Mouse (Mus musculus) neutrophil, adult 65 days (primary cell): Measurements from ENCODE around the gene Adamtsl3. TPM values are rescaled to one million over a fixed set of nuclear protein-coding genes. Genes with fewer than 3 reads are reported as not detected.

Source experiments
- total RNA-seq: library from RNA; stranded (reverse); gene quantifications from 2 replicates; pipeline ENCODE4 v1.2.4, GENCODE M21; 2023

Gene Adamtsl3
- 0.70 and 1.0 TPM in 2 replicates for total RNA-seq

GRCm38 (mm10) chr7:82335211-82336121 lies at the start of gene Adamtsl3:
Gene Adamtsl3, plus strand, starts transcription at chr7:82335694.

GRCm38 (mm10) chr7:82648353-82649080 lies 313.0 kb downstream of the Adamtsl3 start, which contains the start of the genes Saxo2 and Efl1:
Gene Saxo2, minus strand, starts transcription at chr7:82648528.
Gene Efl1, plus strand, starts transcription at chr7:82648614.

Other genes starting within 250 kb of the Adamtsl3 start
- gene Sh3gl3, start 161.9 kb upstream of the Adamtsl3 start, total RNA-seq = not detected in 2 replicates